Mouse (Mus musculus): Measurements from ENCODE around the gene D8Ertd738e. TPM values are rescaled to one million over a fixed set of nuclear protein-coding genes. Genes with fewer than 3 reads are reported as not detected.
A peak's percentile ranks its signal among the peaks of the same experiment; 100 is the strongest.

Gene D8Ertd738e
- polyA plus RNA-seq, 1 experiment from 2014 or later: 375 TPM

DNA sequence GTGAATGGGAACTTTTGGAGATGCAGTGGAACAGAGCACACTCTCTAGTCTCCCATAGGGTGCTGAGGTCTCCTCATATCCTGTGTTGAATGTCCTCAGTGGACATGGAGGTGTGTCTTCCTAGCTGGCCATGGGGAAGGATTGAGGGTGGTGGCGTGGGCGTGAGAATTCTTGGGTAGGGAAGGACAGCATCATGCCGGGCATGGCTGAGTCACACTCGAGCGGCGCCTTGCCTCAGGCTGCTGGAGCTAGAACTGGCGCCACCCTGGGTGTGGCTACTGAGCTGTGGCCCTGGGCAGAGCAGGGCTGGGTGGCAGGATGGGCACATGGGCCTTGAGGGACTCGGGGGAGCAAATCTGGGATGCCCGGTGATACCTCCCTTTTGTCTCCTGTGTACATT lies 47.1 kb downstream of the D8Ertd738e start:
- no peaks in the 10 kb centered on the region for H3K9me3 ChIP-seq (ENCODE audit: control insufficient read depth, low read length)
- no peaks in the 10 kb centered on the region for H3K27me3 ChIP-seq (ENCODE audit: control insufficient read depth, insufficient read depth, low read length)
- WGBS: 86% methylated on average over 9 of the region's 9 CpGs
- peaks cover 52% of the 10 kb centered on the region for H3K4me1 ChIP-seq (ENCODE audit: control insufficient read depth, insufficient read depth, low read length)
- H3K27ac ChIP-seq (replicated peaks; ENCODE audit: low read depth, low read length): no peak overlapping the region
- 0 out of 2 replicates have a peak, but pooled peaks cover 2% of the 10 kb centered on the region for H3K36me3 ChIP-seq (ENCODE audit: control insufficient read depth, insufficient read depth, low read length)
- H3K9ac ChIP-seq (ENCODE audit: low read length): no peak overlapping the region
- H3K4me3 ChIP-seq (ENCODE audit: low read depth, low read length): no peak overlapping the region
- H3K4me2 ChIP-seq (ENCODE audit: low read depth, severe bottlenecking): peak overlapping the region; percentile 94
- no peak for DNase-seq (ENCODE audit: low spot score)
- no peak for ATAC-seq (ENCODE audit: insufficient number of reproducible peaks, low FRiP score, low TSS enrichment, low read depth)

GRCm38 (mm10) chr8:84201545-84202245 lies 47.8 kb downstream of the D8Ertd738e start:
- Histone ChIP-seq H3K27ac (replicated peaks; ENCODE audit: low read depth, low read length) (peak overlapping the region; percentile 77; the same call in 1 of the 2 replicates), H3K4me1 (ENCODE audit: control insufficient read depth, insufficient read depth, low read length) (peaks cover 52% of the 10 kb centered on the region), H3K36me3 (ENCODE audit: control insufficient read depth, insufficient read depth, low read length) (0 out of 2 replicates have a peak, but pooled peaks cover 2% of the 10 kb centered on the region), H3K27me3 (ENCODE audit: control insufficient read depth, insufficient read depth, low read length) (no peaks in the 10 kb centered on the region), H3K4me3 (ENCODE audit: low read depth, low read length) (peak overlapping the region; percentile 59), H3K9ac (ENCODE audit: low read length) (peak overlapping the region; percentile 78), H3K9me3 (ENCODE audit: control insufficient read depth, low read length) (no peaks in the 10 kb centered on the region), H3K4me2 (ENCODE audit: low read depth, severe bottlenecking) (peak overlapping the region; percentile 94)
- ATAC-seq (ENCODE audit: insufficient number of reproducible peaks, low FRiP score, low TSS enrichment, low read depth) (no peak), DNase-seq (ENCODE audit: low spot score) (no peak)
- 57% methylated on average over 15 of the region's 15 CpGs for WGBS

DNA sequence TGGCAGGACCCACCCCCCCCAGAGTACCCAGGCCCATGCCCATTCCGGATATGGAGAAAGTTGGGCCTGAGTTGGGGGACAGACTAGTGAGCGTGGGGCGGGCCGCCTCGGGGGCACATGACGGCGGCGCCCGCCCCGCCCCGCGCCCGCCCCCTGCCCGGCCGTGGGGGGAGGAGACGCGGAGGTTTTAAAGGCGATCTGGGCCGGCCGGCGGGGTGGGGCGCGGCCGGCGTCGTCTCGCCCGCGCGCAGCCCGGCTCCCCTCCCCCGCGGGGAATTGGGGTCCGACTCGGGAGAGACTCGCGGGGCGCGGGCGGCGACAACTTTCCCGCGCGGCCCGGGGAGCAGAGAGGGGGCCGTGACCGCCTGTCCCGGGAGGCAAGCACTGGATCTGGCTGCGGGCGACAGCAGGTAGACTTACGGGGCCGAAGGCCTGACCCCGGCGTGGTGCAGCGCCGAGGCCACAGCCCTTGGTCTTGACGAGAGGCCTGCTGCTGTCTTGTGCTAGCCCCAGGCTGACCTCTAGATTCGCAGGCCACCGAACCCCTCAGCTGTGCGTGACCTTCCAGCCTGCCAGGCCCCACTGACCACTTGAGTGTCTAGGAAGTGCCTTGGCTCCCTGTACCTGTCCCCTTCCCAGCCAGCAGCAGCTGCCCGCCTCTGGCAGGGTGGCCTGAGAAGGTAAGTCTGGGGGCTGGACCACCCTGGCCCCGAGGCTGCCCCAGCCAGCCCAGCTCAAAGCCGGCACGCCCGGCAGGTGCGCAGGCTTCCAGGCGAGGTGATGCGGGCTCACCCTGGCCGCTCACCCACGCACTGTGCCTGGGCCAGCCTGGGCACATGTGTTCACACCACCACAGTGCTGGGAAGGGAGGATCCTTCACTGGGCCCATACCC lies 48.6 kb downstream of the D8Ertd738e start:
- peaks cover 52% of the 10 kb centered on the region for H3K4me1 ChIP-seq (ENCODE audit: control insufficient read depth, insufficient read depth, low read length)
- WGBS: 5% methylated on average over 48 of the region's 70 CpGs
- no peaks in the 10 kb centered on the region for H3K9me3 ChIP-seq (ENCODE audit: control insufficient read depth, low read length)
- peak overlapping the region; percentile 78 for H3K9ac ChIP-seq (ENCODE audit: low read length)
- peak; percentile 77 for DNase-seq (ENCODE audit: low spot score)
- no peaks in the 10 kb centered on the region for H3K27me3 ChIP-seq (ENCODE audit: control insufficient read depth, insufficient read depth, low read length)
- H3K4me3 ChIP-seq (ENCODE audit: low read depth, low read length): peak overlapping the region; percentile 59
- ATAC-seq (ENCODE audit: insufficient number of reproducible peaks, low FRiP score, low TSS enrichment, low read depth): no peak
- H3K36me3 ChIP-seq (ENCODE audit: control insufficient read depth, insufficient read depth, low read length): 0 out of 2 replicates have a peak, but pooled peaks cover 2% of the 10 kb centered on the region
- H3K27ac ChIP-seq (replicated peaks; ENCODE audit: low read depth, low read length): peak overlapping the region; percentile 77
- H3K4me2 ChIP-seq (ENCODE audit: low read depth, severe bottlenecking): peak overlapping the region; percentile 94

DNA sequence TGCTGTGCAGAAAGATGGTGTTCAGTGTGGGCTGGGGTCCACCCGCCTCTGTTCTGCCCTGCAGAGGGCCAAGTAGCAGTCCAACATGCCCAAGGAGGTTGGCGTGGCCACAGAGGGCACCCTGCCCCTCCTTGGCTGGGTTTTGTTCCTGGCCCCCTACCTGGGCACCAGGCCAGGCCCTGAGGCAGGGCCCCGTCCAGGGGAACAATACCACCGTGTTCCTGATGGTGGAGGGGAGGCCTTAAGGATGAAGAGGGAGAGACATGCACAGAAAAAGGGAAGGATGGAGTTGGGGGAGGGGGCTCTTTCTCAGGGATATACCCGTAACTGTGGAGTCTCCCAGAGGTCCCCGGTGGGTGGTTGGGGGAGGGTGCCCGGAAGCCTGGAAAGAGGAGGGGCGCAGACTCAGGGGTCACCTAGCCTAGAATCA lies 49.4 kb downstream of the D8Ertd738e start:
- H3K4me3 ChIP-seq (ENCODE audit: low read depth, low read length): peak overlapping the region; percentile 59
- no peaks in the 10 kb centered on the region for H3K9me3 ChIP-seq (ENCODE audit: control insufficient read depth, low read length)
- peak overlapping the region; percentile 78 for H3K9ac ChIP-seq (ENCODE audit: low read length)
- no peak for ATAC-seq (ENCODE audit: insufficient number of reproducible peaks, low FRiP score, low TSS enrichment, low read depth)
- no peaks in the 10 kb centered on the region for H3K27me3 ChIP-seq (ENCODE audit: control insufficient read depth, insufficient read depth, low read length)
- H3K4me2 ChIP-seq (ENCODE audit: low read depth, severe bottlenecking): peak overlapping the region; percentile 94
- H3K27ac ChIP-seq (replicated peaks; ENCODE audit: low read depth, low read length): peak overlapping the region; percentile 96
- peak; percentile 49 for DNase-seq (ENCODE audit: low spot score)
- 0 out of 2 replicates have a peak, but pooled peaks cover 2% of the 10 kb centered on the region for H3K36me3 ChIP-seq (ENCODE audit: control insufficient read depth, insufficient read depth, low read length)
- peaks cover 52% of the 10 kb centered on the region for H3K4me1 ChIP-seq (ENCODE audit: control insufficient read depth, insufficient read depth, low read length)
- WGBS: 23% methylated on average over 8 of the region's 8 CpGs

DNA sequence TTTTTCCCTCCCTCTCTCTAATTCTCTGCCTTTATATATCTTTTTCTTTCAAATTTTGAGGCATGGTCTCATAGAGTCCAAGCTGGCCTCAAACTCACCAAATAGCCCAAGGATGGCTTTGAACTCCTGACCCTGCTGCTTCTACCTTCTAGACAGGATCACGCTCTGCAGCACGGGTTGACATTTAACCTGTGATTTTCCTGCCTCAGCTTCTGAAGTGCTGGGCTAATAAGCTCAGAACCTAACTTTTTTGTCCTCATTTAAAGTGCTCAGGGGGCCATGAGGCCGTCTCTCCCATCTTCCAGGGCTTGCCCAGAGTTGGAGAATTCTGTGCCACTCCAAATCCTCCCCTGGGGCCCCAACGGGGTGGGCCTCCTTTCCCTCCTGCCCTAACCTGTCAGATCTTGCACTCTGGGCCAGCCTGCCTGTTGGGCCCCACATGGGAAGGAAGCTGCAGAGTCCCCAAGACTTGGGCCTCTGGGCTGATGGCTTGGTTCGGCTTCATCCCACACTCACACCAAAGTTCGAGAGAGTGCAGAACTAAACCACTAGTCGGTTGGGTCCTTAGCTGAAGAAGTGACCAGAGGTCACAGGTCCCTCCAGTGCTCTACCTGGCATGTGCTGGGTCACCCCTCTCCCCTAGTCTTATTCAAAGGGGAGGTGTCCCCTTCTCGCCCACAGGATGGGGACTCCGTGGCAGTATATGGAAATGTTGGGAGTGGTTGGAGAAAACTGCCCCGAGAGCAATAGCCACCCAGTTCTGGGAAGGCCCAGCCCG lies 50.0 kb downstream of the D8Ertd738e start:
- DNase-seq (ENCODE audit: low spot score) (no peak), ATAC-seq (ENCODE audit: insufficient number of reproducible peaks, low FRiP score, low TSS enrichment, low read depth) (no peak)
- H3K36me3 ChIP-seq (ENCODE audit: control insufficient read depth, insufficient read depth, low read length): 0 out of 2 replicates have a peak, but pooled peaks cover 2% of the 10 kb centered on the region
- 46% methylated on average over 11 of the region's 11 CpGs for whole genome bisulfite sequencing
- peak overlapping the region; percentile 96 for H3K27ac ChIP-seq (replicated peaks; ENCODE audit: low read depth, low read length)
- H3K4me1 ChIP-seq (ENCODE audit: control insufficient read depth, insufficient read depth, low read length): peaks cover 52% of the 10 kb centered on the region
- H3K4me2 ChIP-seq (ENCODE audit: low read depth, severe bottlenecking): peak overlapping the region; percentile 94; the same call in 1 of the 2 replicates
- H3K9me3 ChIP-seq (ENCODE audit: control insufficient read depth, low read length): no peaks in the 10 kb centered on the region
- H3K9ac ChIP-seq (ENCODE audit: low read length): peak overlapping the region; percentile 78
- H3K27me3 ChIP-seq (ENCODE audit: control insufficient read depth, insufficient read depth, low read length): no peaks in the 10 kb centered on the region
- H3K4me3 ChIP-seq (ENCODE audit: low read depth, low read length): no peak overlapping the region

DNA sequence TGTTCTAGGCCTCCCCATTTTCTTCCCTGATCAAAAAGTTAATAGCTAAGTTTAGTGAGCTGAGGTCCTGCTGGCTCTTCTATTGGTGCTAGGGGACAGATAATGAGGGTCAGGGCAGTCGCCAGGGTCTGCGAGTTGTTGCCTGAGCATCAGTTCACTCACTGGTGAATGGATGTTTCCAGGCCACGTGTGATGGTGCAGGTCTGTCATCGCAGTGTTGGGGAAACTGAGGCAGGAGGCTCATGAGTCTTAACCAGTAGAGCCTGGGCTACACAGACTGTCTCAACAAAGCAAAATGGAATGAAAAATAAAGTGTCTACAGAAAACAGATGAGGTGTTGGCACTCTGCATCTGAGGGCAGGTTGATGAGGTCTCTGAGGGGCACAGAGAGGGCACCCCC lies 50.6 kb downstream of the D8Ertd738e start:
- peak overlapping the region; percentile 58 for H3K4me2 ChIP-seq (ENCODE audit: low read depth, severe bottlenecking)
- ATAC-seq (ENCODE audit: insufficient number of reproducible peaks, low FRiP score, low TSS enrichment, low read depth) (no peak), DNase-seq (ENCODE audit: low spot score) (no peak)
- no peak overlapping the region for H3K4me3 ChIP-seq (ENCODE audit: low read depth, low read length)
- 0 out of 2 replicates have a peak, but pooled peaks cover 2% of the 10 kb centered on the region for H3K36me3 ChIP-seq (ENCODE audit: control insufficient read depth, insufficient read depth, low read length)
- WGBS: 20% methylated on average over 4 of the region's 4 CpGs
- H3K4me1 ChIP-seq (ENCODE audit: control insufficient read depth, insufficient read depth, low read length): peaks cover 48% of the 10 kb centered on the region
- peak overlapping the region; percentile 96 for H3K27ac ChIP-seq (replicated peaks; ENCODE audit: low read depth, low read length)
- no peaks in the 10 kb centered on the region for H3K27me3 ChIP-seq (ENCODE audit: control insufficient read depth, insufficient read depth, low read length)
- H3K9me3 ChIP-seq (ENCODE audit: control insufficient read depth, low read length): no peaks in the 10 kb centered on the region
- H3K9ac ChIP-seq (ENCODE audit: low read length): no peak overlapping the region; the same call in 1 of the 2 replicates

DNA sequence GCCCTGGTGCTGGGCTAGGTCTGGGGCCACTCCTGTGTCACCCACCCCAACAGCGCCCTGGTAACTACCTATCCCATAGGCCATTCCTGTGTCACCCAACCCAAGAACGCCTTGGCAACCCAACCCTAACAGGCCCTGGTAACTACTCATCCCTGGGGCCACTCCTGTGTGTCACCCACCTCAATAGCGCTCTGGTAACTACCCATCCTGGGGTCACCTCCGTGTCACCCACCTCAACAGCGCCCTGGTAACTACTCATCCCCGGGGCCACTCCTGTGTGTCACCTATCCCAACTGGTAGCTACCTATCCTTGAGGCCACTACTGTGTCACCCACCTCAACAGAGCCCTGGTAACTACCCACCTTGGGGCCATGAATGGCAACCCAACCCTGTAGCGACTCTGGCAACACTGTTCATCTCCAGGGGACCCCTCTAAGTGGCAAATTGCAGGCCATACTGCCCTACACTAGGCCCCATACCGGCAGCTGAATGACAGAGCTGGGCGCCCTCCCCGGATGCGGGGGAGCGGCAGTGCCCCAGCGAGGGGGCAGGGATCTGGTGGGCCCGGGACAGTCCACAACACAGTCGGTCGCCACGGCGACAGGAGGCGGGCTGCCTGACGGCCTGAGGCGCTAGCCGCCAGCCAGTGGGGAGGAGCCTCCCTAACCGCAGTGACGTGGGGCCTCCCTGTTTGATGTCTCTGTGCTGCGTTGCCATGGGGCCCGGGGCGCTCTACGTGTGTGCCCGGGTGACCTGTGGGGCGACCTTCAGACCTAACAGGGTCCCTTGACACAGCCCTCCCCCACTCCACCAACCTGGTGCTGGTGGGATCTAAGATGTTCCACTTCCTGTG lies 51.4 kb downstream of the D8Ertd738e start:
- Histone ChIP-seq H3K27me3 (ENCODE audit: control insufficient read depth, insufficient read depth, low read length) (no peaks in the 10 kb centered on the region), H3K9ac (ENCODE audit: low read length) (peak overlapping the region; percentile 41), H3K36me3 (ENCODE audit: control insufficient read depth, insufficient read depth, low read length) (0 out of 2 replicates have a peak, but pooled peaks cover 2% of the 10 kb centered on the region), H3K4me3 (ENCODE audit: low read depth, low read length) (peak overlapping the region; percentile 44), H3K27ac (replicated peaks; ENCODE audit: low read depth, low read length) (peak overlapping the region; percentile 96), H3K9me3 (ENCODE audit: control insufficient read depth, low read length) (no peaks in the 10 kb centered on the region), H3K4me2 (ENCODE audit: low read depth, severe bottlenecking) (peak overlapping the region; percentile 58), H3K4me1 (ENCODE audit: control insufficient read depth, insufficient read depth, low read length) (peaks cover 46% of the 10 kb centered on the region)
- peak; percentile 94 for DNase-seq (ENCODE audit: low spot score)
- 2% methylated on average over 30 of the region's 30 CpGs for WGBS
- peak; percentile 78 for ATAC-seq (ENCODE audit: insufficient number of reproducible peaks, low FRiP score, low TSS enrichment, low read depth)
